Mouse (Mus musculus): ENCODE measurements around the gene Krt26.

The Krt26 gene

GRCm38 (mm10) chr11:99337866-99338265 lies at the start of gene Krt26:
TSS of gene Krt26 (minus strand) at chr11:99337966.
- no peak for DNase-seq

GRCm38 (mm10) chr11:99385813-99386721 lies 48.3 kb upstream of the Krt26 start:
- DNase-seq: peak; percentile 94 to 95

GRCm38 (mm10) chr11:99379568-99379967 lies 41.8 kb upstream of the Krt26 start:
- peak; percentile 62 to 72 for DNase-seq

GRCm38 (mm10) chr11:99374803-99375202 lies 37.0 kb upstream of the Krt26 start, which contains the start of gene Krt28:
TSS of gene Krt28 (minus strand) at chr11:99374903.
- DNase-seq: no peak

- DNase-seq: peak; percentile 7 to 25
These were observed 32.2 kb upstream of the Krt26 start for GRCm38 (mm10) chr11:99369853-99370451.

- DNase-seq: no peak
These were observed 31.5 kb upstream of the Krt26 start for GRCm38 (mm10) chr11:99369229-99369628.

GRCm38 (mm10) chr11:99366791-99367190 lies 29.0 kb upstream of the Krt26 start:
- DNase-seq: no peak

GRCm38 (mm10) chr11:99364412-99364811 lies 26.6 kb upstream of the Krt26 start:
- DNase-seq: peak in 1 of 2 experiments; percentile 4

GRCm38 (mm10) chr11:99361423-99361822 lies 23.7 kb upstream of the Krt26 start:
- DNase-seq: no peak

- DNase-seq: no peak
These were observed 13.2 kb upstream of the Krt26 start, which contains the start of gene Krt27 for GRCm38 (mm10) chr11:99351004-99351403. TSS of gene Krt27 (minus strand) at chr11:99351104.

GRCm38 (mm10) chr11:99339299-99339847 lies 1.6 kb upstream of the Krt26 start:
- DNase-seq: no peak

- no peak for DNase-seq
These were observed 4.3 kb downstream of the Krt26 start for GRCm38 (mm10) chr11:99333426-99333825.

- no peak for DNase-seq
These were observed 8.1 kb downstream of the Krt26 start for GRCm38 (mm10) chr11:99329655-99330054.

- DNase-seq: no peak
These were observed 14.9 kb downstream of the Krt26 start, which contains the start of gene Krt25 for GRCm38 (mm10) chr11:99322851-99323250. TSS of gene Krt25 (minus strand) at chr11:99322951.

- no peak for DNase-seq
These were observed 16.7 kb downstream of the Krt26 start for GRCm38 (mm10) chr11:99321094-99321493.

GRCm38 (mm10) chr11:99319127-99319526 lies 18.6 kb downstream of the Krt26 start:
- no peak for DNase-seq

- DNase-seq: no peak
These were observed 21.2 kb downstream of the Krt26 start for GRCm38 (mm10) chr11:99316543-99316942.

GRCm38 (mm10) chr11:99314594-99314993 lies 23.2 kb downstream of the Krt26 start:
- no peak for DNase-seq

GRCm38 (mm10) chr11:99310882-99311281 lies 26.9 kb downstream of the Krt26 start:
- no peak for DNase-seq

- peak; percentile 39 to 47 for DNase-seq
These were observed 30.2 kb downstream of the Krt26 start for GRCm38 (mm10) chr11:99307579-99307978.

- DNase-seq: no peak
These were observed 42.7 kb downstream of the Krt26 start for GRCm38 (mm10) chr11:99295039-99295438.

GRCm38 (mm10) chr11:99292846-99293245 lies 44.9 kb downstream of the Krt26 start:
- peak; percentile 2 to 4 for DNase-seq

GRCm38 (mm10) chr11:99284833-99285312 lies 52.9 kb downstream of the Krt26 start, which contains the start of gene Krt24:
TSS of gene Krt24 (minus strand) at chr11:99285262.
- no peak for DNase-seq
